Mouse (Mus musculus) hindlimb bud, embryonic 11.5 days (tissue): ENCODE data around the gene Exoc8.

Source experiments
- DNase-seq: peaks from one replicate; pipeline ENCODE4 v3.0.0-alpha.2; 2012; ENCODE audit warnings: low read depth, low spot score; ENCODE audit errors: extremely low spot score

Exoc8 gene

DNA sequence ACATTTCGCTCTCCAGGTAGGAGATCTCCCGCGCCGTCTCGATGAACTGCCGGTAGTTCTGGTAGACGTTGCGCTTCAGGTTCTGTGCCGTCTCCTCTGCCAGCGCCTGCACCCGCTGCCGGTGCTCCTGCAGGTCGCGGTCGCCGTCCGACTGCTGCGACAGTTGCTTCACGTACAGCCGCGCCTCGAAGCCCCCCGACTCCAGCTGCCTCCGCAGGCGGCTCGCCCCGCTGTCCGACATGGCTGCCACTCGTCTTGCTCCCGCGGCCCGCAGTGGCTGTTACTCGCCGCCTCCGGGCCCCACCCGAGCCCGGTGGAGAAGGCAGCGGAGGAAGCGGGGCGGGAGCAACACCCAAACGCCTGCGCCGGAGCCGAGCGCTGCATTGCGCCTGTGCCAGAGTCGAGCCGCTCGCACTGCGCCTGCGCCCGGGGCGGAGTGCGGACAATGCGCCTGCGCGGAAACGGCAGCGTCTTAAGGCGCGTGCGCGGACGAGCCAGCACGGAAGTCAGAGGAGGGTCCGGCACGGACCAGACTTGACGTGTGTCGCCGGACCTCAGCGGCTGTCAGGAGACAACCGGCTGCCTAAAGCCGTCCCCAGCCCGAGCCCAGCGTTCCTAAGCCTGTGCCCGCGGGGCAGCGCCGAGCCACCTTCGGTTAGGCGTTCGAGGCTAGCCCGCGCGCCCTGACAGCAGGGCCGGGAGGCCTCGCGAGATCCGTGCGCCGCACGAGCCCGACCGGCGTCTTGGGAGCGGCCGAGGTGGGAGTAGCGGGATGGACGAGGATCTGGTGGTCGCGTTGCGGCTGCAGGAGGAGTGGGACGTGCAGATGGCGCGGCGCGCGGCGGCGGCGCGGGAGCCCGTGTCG, at the start of gene Exoc8, which contains the start of gene Sprtn:
Gene Exoc8 (minus strand): TSS at position 320 of the 865 bp plus-strand sequence.
Gene Sprtn (plus strand): TSS at position 501 of the 865 bp plus-strand sequence.
- DNase-seq, result peak; percentile 73

DNA sequence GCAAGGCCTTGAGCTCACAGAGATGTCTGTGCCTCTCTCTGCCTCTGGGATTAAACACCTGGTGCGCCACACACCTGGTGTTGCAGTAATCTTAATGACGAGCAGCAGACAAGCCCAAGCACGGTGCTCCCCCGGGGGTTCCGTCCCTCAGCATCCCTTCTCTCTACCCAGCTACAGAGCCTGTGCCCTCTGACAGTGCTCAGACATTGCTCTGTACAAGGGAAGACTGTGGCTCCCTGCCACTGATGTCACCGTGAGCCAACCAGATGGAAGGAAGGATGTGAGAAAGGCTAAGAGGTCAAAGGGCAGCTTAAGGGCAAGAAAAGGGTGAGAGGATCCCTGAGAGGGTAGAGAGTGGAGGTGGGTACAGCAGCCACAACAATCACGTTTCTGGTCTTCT, 46.9 kb upstream of the Exoc8 start:
- no peak for DNase-seq

DNA sequence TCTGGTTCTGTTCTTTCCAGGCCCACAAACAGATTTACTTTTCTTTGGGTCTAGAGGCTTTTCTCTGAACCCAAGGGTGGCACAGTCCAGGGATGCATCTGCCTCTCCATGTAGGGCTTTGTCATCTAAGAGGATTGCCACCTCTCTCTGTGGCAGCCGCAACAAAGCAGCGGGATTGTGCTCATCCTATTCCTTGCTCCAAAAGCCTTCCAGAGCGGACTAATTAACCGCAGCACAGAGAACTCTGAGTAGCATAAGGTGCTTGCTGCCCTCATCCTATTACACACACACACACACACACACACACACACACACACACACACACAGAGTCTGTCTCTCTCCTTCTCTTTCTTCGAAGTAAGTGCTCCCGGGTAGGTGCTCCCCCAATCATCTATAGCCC, 46.3 kb upstream of the Exoc8 start:
- no peak for DNase-seq

DNA sequence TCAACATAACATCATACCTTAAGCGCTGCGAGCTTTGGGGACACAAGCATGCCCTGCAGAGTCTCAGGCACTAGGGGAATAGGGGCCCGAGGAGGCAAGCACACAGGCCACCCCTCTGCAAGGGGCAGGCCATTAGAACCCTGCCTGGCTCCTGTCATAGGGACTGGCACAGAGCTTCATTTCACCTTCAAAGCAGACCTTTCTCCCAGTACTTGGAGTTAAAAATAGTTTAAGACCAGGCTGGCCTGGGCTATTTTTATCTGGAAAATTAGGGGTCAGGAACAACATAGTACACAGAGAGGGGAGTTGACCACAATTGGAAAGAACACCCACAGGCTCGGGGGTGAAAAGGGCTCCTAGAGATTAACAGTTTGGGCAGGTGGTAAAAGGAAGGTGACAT, 39.8 kb upstream of the Exoc8 start:
- no peak for DNase-seq

DNA sequence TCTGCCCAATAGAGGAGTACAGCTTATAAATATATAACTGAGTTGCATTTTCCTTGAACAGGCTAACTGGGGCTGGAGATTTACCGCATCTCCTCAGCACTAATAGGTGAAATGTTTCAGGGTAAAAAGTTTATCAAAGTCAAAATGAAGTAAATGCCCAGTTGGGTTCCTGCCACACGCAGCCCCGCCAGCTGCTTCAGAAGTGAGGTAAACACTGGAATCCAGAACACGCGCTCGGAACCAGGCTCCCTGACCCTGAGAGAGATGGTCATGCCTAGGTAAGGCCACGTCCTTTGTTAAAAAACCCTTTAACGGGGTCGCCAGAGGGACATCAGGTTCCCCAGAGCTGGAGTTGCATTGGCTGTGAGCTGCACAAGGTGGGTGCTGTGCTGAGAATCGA, 39.2 kb upstream of the Exoc8 start:
- DNase-seq, result no peak

DNA sequence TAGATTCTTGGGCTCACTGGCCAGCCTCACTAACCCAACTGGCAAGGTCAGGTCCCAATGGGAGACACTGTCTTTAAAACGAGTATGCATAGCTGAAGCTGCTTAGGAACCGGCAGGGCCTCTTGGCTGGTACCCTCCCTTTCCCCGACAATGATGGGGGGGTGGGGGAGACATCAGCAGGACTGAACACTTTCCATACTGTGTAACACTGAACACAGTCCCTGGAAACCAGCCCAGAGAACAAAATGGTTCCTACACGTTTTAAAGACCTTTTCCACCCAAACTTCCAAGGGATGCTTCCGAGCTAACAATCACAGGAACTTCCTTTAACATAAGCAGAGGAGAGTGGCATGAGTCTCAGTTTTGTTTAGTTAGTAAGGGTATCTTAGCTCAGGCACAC, 37.6 kb upstream of the Exoc8 start:
- no peak for DNase-seq

DNA sequence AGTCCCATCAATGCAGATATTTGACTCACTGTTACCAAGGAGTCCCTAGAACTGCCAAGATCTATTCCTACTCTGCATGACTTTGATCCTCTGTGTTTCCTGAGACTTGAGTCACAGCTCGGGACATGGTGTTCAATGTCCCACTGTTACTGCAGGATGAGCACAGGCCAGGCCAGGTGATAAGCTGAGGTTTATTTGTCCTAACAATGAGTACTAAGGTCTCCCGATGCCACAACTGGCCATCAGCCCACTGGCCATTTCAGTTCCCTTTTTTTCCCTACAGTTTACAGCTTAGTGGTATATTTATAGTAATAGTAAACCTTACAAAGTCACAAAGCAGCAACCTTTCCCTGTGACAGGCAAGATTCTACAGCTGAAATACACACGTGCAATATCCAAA, 34.9 kb upstream of the Exoc8 start:
- no peak for DNase-seq

DNA sequence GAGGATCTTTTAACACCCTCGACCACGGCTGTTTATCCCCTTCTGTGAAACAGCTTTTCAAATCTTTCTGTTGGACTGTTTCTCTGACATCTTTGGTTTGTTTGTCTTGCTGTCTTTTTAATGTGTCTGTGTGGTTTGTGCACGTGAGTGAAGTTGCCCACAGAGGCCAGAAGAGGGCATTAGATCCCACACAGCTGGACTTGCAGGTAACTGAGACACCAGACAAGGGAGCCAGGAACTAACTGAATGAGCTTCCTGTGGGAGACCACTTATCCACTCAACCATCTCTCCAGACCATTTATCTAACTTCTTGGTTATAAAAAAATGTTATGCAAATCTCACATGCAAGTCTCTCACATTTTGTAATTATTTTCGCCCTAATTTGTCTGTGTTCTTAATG, 33.1 kb upstream of the Exoc8 start:
- DNase-seq, result no peak

DNA sequence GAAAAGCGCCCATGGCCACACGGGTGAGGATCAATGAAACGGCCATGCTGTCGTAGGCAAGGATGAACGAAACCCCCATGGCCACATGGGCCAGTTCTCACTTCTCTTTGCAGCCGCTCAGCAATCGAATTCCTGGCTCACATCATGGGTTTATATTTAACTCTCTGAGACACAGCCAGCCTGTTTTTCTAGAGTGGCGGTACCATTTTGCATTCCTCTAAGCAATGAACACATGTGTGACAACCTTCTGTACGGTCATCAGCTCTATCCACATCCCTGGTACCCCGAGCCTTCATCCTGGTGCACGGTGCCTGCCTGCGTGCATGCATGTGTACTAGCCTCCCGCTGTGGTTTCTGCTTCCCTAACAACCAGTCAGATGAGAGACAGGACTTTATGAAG, 32.6 kb upstream of the Exoc8 start:
- DNase-seq, result no peak

DNA sequence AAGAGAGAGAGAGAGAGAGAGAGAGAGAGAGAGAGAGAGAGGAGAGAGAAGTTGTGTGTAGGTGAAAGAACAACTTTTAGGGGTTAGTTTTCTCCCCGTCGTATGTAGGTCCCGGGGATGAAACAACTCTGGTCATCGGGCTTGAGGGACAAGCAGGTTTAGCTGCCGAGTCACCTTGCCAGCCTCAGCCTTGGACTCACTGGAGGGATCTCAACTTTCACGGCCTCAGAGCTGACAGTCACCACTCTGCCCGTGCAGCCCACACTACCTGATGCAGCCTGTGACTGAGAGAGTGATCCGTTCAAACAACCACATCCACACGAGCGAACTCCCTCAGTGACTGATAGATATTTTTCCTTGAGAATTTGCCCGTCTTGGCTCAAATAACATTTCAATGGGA, 31.5 kb upstream of the Exoc8 start:
- DNase-seq, result no peak

DNA sequence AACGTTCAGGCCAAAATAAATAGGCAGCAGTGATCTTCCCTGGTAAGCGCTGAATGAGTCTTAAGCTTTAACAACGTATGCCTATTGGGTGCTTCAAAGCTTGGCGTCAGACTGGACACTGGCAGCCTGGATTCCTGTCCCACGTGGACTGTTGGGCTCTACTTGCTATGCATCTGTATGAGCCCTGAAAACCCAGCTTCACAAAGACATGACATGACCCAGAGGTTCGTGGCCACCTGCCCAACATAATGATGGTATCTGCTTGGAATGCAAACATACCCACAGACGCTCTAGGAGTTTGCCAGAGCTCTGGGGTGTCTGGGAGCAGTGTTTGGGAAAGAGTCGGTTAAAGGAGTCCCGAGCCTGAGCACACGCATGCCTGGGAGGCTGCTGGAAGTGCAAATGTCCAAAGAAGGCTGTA, 28.9 kb upstream of the Exoc8 start:
- no peak for DNase-seq

DNA sequence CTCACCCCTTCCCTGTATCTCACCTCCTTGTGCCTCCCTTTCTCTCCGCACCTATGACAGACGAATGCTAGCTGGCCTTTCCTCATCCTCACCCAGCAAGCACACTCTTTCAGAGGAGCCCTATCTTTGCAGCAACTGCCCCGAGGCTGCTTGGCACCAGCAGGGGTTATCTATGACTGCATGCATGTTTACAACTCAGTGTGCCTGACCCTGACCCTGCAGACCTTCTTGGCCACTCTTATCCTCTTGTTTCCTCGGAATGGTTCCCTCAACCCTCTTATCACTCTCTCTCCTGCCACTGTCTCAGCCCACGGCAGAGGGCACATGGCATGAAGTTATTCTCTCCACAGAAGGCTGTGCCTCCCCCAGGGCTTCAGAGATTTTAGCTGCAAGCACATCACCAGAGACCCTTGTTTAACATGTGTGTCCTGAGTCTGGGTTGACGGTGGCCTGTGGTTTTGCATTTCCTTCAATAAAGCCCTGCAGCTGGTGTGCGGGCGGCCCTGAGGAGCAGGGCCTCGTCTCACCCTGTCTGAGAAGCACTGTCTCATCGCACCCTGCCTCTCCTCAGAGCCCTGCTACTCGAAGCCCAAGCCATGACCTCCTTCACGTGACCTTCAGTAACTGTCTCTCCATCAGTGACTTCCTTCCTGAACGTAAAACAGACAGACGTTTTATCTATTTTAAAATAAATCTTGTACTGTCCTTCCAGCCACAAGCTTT, 28.2 kb upstream of the Exoc8 start:
- no peak for DNase-seq

DNA sequence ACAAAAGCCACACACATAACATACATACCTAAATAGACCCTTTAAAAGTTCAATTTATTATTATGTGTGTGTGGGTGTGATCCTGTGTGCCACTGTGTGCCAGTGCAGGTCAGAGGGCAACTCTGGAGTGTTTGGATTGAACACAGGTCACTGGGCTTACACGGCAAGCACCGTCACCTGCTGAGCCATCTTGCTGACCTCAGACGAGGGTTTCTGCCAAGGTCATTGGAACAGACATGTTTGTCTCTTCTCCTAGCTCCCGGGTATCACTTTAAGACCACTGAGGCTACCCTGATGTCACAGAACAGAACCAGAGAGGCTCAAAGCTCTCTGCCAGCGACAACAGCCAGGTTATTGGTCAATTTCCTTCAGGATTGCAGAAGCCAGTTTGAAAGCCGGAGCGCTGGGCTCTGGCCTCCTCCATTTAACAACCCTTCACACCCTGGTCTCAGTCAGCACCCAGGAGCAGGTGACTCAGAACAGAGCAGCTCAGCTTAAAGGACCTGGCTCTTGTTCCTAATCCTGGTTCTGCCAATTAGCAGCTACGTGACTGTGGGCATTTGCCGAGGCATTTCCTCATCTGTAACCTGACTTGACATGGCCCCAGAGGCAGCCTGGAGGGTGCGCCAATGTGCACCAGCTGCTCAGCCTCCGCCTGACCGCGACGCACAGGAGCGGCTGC, 26.6 kb upstream of the Exoc8 start:
- no peak for DNase-seq

DNA sequence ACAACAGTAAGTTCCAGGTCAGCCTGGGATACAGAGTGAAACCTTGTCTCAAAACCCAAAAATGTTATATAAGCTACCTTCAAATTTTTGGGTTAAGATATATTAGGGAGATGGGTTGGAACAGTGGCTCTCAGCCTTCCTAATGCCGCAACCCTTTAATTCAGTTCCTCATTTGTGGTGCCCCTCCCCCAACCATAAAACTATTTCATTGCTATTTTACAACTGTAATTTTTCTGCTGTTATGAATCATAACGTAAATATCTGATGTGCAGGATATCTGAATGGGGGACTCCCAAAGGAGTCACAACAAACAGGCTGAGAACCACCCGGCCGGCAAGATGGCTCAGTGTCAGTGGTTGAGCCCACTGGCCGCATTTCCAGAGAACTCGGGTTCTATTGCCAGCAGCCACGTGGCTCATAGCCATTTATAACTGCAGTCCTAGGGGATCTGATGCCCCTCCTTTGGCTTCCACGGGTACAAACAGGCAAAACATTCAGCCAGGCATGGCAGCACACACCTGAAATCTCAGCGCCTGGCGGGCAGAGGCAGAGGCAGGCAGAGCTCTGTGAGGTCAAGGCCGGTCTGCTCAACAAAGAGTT, 25.1 kb upstream of the Exoc8 start:
- no peak for DNase-seq

DNA sequence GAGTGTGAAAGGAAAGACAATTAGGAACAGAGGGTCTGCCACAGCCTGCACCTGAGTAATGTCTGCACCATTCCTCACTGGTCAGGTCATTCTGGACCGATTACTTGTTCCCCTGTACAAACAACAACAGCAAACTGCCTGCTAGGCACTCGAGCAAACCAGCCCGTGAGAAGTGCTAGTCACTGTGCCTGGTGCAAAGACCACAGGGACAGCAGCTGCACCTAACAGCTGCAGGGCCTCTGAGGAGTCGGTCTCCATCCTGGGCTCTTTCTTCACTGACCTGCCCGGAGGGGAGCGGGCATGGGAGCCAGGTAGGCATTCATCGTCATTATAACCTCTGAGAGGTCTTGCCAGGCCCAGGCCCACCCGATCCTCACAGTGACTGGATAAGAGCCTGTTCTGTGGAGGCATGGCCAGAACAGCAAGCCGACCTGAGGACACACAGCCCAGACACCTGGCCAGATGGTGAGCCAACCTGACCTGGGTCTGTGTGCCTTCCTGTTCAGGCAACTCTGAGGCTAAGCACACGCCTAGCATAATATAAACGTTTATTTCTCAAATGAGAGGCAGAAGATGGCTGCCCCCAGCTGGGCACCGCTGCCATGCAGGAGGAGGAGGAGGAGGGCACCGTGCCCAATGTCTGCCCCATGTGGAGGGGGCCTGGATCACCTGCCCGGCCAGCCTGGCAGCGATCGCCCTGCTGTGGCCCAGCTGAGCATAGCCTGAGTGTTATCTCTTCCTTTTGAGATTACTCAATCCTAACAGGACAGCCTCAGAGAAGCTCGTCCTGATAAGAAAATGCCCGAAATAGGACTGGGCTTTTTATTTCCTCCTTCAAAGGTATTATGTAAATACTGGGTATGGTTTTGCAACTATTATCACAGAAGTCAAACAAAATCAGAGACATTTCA, 24.1 kb upstream of the Exoc8 start:
- no peak for DNase-seq

DNA sequence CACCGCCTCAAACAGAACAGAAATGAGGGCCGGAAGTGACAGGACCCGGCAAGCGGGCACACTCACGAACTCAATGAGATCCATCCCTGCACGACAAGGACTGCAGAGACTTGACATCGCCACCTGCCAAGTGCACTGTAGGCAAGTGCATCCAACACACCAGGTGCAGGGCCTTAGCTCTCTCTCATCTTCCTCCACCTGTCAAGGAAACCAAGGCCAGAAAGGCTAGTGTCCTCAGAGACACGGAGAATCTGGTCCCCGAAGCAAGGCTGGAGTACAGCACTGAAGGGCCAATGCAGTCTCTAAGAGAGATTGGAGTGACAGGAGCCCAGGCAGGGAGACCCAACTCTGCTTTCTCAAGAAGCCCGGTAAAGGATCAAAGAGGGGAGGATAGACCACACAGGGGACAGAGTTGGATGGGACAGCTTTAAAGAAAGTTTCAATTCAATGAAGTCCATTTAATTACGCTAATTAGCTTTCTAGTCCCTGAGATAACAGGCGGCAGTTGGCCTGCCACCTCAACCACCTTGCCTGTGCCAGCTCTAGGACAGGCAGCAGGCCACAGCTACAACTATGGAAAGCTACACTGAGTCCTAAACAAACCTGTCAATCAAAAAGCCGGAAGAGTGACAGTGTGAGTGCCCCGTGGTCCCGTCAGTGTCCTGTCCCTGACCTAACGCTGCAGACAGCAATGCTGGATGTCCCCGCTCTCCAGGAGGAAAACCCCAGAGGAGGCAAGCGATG, 20.4 kb upstream of the Exoc8 start:
- DNase-seq, result no peak

DNA sequence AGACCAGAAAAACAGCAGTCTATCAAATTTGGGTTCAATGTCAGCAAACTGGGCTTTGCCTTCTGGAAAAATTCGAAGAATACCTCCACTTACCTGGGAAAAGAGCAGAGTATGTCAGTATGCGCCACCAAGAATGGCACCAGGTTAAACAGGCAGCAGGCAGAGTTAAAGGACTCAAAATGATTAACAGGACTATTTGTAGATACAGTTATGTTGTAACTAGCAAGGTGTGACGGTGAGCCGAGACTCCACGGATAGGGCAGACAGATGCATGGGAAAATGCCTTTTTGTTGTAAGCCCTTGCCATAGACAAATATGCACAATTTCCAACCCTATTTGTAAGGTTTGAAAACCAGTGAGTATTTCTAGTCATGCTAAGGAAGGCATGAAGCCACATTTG, 16.6 kb upstream of the Exoc8 start:
- no peak for DNase-seq

DNA sequence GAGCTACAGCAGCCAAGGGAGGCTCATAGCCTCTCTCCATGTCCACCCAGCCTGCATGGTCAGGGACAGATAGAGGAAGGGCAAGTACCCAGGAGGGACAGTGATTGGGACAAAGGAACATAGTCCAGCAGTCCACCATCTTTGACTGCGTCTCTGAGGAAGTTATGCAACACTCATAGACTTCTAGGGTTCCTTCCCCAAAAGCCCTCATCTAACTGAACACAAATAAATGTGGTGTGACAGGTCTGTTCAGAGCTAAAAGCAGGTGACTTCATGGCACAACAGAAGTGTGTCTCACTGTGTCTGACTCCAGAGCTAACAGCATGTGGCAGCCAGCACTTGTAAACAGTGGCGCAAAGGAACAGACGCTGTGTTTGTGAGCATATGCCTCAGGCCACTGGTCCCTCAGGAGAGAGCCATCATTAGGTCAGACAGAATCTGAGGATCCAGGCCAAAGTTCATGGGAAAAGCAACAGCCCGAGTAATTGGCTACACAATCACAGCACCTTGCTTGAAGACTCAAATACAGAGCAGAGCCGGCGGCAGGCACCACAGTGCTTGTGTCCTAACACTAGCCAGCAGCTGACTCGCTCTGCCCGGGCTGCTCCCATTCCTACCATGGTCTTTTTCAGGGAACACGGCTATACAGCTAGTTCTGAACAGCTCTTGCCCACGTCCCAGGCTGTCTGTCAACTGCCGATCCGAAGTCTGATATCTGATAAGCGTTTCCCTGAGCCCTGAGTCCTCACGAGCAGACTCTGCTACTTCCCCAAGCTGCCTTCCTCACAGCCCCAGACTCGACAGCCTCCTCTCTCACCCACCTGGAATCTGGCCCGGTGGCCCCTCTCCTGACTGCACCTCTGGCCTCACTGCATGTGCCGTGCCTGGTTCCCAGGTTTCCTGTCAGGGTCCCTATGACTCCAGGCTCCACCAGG, 14.7 kb upstream of the Exoc8 start:
- no peak for DNase-seq

DNA sequence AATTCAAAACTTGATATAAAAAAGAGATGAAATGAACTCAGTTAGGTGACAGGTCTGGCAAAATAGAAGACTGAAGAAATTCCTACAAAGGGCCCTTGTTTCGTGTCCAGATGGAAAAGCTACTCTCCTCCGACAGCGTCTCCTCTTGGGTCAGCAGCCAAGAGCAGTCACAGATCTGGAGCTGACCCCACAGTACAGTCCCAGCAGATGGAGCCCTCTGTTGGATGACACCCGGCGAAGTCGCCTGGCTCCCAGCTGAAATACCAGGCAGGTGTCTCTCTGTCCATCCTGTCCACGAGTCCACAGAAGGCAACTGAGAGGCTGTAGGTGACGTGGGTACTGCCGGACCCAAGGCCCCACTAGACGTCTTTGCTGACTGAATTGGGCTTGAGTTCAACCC, 12.8 kb upstream of the Exoc8 start:
- DNase-seq, result no peak
